Mouse (Mus musculus) adrenal gland, postnatal 10 days (tissue): ENCODE data around the gene Rnaseh2b. TPM values are rescaled to one million over a fixed set of nuclear protein-coding genes. Genes with fewer than 3 reads are reported as not detected.

Experiments
- DNase-seq: peaks from one replicate; pipeline ENCODE4 v3.0.0; 2021; ENCODE audit warnings: mixed read lengths
- total RNA-seq, 2 experiments: library from RNA; stranded (reverse); gene quantifications; 2 replicates each; pipeline ENCODE4 v1.2.3; 2021

The Rnaseh2b gene
- total RNA-seq, 2 experiments from 2014 or later = 18.4 to 21.9 TPM

DNA sequence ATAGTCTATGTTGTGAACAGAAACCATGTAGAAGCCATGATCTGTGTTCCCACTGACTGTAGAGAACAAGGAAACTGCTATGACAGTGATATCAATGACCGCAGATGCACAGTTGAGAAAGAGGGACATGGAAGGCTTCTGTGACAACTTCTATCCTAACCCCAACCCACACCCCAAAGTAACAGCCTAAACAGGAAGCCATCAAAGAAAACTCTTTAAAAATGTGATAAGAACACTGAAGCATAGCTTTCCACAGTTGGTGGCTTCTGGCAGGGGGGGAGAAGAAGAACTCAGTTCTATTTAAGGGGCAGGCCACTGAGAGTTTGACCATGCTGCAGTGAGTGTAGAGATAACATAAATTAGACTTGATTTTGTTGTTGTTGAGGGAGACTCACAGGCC lies 19.3 kb downstream of the Rnaseh2b start:
- no peak for DNase-seq

GRCm38 (mm10) chr14:62322581-62323344 lies 30.4 kb downstream of the Rnaseh2b start:
- DNase-seq = no peak

DNA sequence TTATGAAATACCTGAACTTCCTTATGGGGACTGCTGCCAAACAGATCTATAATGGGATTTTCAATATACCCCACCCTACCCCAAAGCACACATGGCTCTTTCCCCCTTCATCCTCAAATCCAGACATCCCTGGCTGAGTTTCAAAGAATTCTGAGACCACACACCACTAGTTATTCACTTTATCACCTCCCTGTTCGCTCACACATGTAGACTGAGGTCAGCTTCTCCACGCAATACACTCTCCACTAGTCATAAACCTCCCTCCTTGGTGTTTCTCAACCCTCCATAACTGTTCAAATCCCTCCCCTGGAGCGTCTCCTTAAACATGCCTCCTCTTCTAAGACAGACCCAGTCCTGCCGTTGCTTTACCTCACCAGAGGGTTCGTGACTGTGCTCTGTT lies 31.1 kb downstream of the Rnaseh2b start:
- DNase-seq = no peak

DNA sequence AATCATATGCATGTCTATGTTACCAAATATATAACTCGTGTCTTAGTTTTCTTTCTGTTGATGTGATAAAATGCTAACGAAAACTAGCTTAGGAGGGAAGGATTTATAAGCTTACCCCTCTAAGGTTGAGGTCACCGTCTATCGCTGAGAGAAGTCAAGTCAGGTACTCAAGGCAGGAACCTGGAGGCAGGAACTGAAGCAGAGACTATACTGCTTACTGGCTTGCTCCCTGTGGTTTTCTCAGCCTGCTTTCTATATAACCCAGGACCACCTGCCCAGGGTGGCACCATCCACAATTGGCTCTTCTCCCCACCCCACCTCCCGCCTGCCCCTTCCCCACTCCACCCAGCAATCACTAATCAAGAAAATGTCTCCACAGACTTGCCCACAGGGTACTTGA lies 32.6 kb downstream of the Rnaseh2b start:
- no peak for DNase-seq

- DNase-seq = no peak
Measured at GRCm38 (mm10) chr14:62326026-62326425, 33.6 kb downstream of the Rnaseh2b start.

DNA sequence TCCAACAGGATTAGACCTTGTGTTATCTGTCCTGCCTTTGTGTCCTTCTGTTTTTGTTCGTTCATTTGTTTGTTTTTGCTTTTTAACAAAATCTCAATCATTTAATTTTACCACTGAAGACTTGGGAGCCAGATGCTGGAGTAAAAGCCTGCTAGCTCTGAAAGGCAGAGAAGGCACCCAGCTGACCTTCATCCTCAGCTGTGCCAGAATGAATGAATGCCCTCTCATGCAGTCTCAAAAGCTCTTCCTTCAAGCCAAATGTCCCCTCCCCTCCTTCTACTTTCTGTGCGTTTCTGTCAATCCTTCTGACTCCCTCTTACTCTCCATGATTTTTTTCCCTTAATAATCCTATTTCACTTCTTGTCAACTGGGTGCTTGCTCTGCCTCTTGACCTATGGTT lies 34.8 kb downstream of the Rnaseh2b start:
- DNase-seq = no peak

GRCm38 (mm10) chr14:62328606-62329005 lies 36.2 kb downstream of the Rnaseh2b start:
- no peak for DNase-seq

DNA sequence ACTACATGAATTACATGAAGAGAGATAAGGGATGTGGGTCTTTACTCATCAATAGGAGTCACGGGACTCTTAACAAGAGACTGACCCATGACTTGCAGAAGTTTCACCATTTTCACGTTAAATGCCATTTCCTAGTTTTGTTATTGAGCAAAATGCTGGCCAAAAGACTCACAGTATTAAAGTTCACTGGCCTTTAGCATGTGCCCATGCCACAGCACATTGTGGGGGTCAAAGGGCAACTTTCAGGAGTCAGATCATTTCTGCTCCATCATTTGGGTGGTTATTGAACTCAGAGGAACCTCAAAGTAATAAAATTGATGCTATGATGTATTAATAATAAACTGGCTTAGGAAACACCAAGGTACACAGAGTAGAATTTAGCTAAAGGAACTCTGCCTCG lies 37.2 kb downstream of the Rnaseh2b start:
- DNase-seq = no peak

GRCm38 (mm10) chr14:62331457-62331856 lies 39.1 kb downstream of the Rnaseh2b start:
- DNase-seq = no peak

GRCm38 (mm10) chr14:62331866-62332619 lies 39.7 kb downstream of the Rnaseh2b start:
- DNase-seq = peak; percentile 91

- no peak for DNase-seq
Measured at GRCm38 (mm10) chr14:62333909-62334687, 41.7 kb downstream of the Rnaseh2b start.

GRCm38 (mm10) chr14:62339196-62339595 lies 46.8 kb downstream of the Rnaseh2b start:
- no peak for DNase-seq

- no peak for DNase-seq
Measured at GRCm38 (mm10) chr14:62341887-62342642, 49.7 kb downstream of the Rnaseh2b start.

GRCm38 (mm10) chr14:62342643-62343144 lies 50.3 kb downstream of the Rnaseh2b start:
- no peak for DNase-seq

DNA sequence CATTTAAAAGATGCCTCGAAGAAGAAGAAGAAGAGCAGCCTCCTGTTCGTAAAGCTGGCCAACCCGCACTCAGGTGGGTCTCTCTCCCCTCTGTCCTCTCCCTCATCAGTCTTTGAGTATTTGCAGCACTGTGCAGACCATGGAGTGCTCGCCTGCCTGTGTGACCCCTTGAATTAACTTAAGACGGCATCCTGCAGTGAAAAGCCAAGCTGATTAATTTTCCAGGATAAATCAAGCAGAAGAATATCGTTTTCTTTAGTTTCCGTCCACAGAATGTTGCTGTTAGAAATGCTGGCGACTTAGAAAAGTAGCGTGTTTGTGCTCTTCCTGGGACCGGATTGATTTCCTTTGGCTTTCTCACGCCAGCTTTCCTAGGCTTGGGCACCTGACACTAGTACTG lies 54.2 kb downstream of the Rnaseh2b start:
- DNase-seq = no peak

DNA sequence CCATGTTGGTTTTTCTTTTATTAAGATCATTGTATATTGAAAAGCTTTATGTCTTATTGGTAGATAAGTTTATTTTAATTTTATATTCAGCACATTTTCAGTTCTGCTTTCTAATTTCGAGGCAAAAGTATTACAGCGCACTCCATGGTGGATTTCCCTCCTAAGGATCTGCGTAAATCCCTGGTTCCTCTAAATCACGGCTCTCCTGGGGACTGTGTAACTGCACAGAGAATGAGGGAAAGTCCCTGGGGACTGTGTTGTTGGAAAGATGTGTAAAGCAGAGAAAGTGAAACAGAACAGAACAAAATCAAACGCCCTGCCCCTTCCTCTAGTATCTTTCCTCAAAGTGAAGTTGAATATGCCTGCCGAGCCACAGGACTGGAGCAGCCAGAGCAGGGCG lies 54.7 kb downstream of the Rnaseh2b start:
- DNase-seq = no peak

DNA sequence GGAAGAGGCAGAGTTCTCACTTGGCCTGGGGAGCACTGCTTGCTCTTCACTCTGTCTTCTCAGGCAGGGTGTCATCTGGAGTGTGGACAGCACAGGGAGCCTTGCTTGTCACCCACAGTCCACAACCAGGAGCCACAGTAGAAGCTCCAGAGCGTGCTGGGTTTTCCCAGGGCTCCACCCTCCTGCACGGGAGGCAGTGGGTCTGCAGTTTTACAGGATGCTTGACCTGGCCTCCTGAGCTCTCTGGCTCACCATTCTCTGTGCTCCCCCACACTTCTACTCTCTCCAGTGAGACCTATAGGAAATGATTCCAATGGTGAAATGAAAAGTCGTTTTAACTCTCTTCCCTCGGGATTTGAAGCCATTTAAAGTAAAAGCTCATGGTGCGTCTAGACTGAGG lies 57.4 kb downstream of the Rnaseh2b start:
- no peak for DNase-seq

GRCm38 (mm10) chr14:62350186-62350585 lies 57.8 kb downstream of the Rnaseh2b start:
- no peak for DNase-seq

DNA sequence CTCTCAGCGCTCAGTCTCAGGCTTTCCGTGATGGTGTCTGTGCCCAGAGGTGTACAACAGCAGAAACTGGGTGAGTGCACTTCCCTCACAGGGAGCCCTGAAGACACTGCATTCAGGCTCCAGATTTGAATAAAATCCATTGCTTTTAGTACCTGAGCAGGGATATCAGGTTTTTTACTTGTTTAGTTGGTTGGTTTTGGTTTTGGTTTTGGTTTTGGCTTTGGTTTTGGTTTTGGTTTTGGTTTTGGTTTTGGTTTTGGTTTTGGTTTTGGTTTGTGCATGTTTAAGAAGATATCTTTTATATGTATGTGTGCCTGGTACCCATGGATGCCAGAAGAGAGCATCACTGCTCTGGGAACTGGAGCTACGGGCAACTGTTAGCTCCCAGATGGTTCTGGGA lies 58.5 kb downstream of the Rnaseh2b start:
- DNase-seq = no peak

- no peak for DNase-seq
Measured at GRCm38 (mm10) chr14:62353372-62353771, 61.0 kb downstream of the Rnaseh2b start.

- DNase-seq = no peak
Measured at GRCm38 (mm10) chr14:62353793-62354192, 61.4 kb downstream of the Rnaseh2b start.

DNA sequence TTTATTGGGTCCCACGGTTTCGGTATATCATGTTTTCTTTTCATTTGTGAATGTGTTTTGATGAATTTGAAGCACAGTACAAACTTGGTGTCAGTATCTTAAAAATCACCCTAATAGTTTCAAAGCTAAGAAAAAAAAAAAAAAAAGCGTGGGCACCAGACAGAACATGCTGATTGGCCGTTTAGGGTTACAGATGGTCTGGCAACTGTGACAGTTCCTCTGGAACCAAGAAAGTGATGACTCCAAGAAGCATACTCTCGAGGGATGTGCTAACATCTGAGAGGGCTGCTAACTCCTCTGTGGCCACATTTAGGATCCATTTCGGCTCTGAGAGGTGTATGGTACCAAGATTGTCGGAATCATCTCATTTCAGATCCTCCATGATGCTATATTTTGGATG lies 62.8 kb downstream of the Rnaseh2b start:
- DNase-seq = no peak
